Mouse (Mus musculus): ENCODE measurements around the gene Pidd1. TPM values are rescaled to one million over a fixed set of nuclear protein-coding genes. Genes with fewer than 3 reads are reported as not detected.

Gene Pidd1
- polyA plus RNA-seq, 1 experiment, result 12.3 TPM

Other genes with a start within 250 kb of the Pidd1 start
- gene Lrrc56, start 249.9 kb downstream of the Pidd1 start, polyA plus RNA-seq (2012; rRNA removed), result 12.7 and 12.9 TPM in 2 replicates
- gene Lmntd2, start 229.9 kb downstream of the Pidd1 start, polyA plus RNA-seq (2012; rRNA removed), result 13.0 and 13.1 TPM in 2 replicates
- 60.9 and 68.6 TPM in 2 replicates for gene Rassf7, start 228.2 kb downstream of the Pidd1 start, polyA plus RNA-seq (2012; rRNA removed)
- 22.7 and 40.8 TPM in 2 replicates for gene Phrf1, start 215.2 kb downstream of the Pidd1 start, polyA plus RNA-seq (2012; rRNA removed)
- gene Irf7, start 177.5 kb downstream of the Pidd1 start, polyA plus RNA-seq (2012; rRNA removed), result 53.6 and 59.7 TPM in 2 replicates
- gene Cdhr5, start 167.2 kb downstream of the Pidd1 start, polyA plus RNA-seq (2012; rRNA removed), result 3.1 and 16.2 TPM in 2 replicates
- gene Sct, start 164.9 kb downstream of the Pidd1 start, polyA plus RNA-seq (2012; rRNA removed), result 5.1 and 8.1 TPM in 2 replicates
- 3.9 and 5.1 TPM in 2 replicates for gene Drd4, start 152.0 kb downstream of the Pidd1 start, polyA plus RNA-seq (2012; rRNA removed)
- gene Deaf1, start 116.3 kb downstream of the Pidd1 start, polyA plus RNA-seq (2012; rRNA removed), result 18.7 and 18.9 TPM in 2 replicates
- gene Tmem80, start 116.3 kb downstream of the Pidd1 start, polyA plus RNA-seq (2012; rRNA removed), result 48.1 and 48.9 TPM in 2 replicates
- gene Eps8l2, start 105.1 kb downstream of the Pidd1 start, polyA plus RNA-seq (2012; rRNA removed), result 21.5 and 22.3 TPM in 2 replicates
- 324 and 438 TPM in 2 replicates for gene Taldo1, start 51.8 kb downstream of the Pidd1 start, polyA plus RNA-seq (2012; rRNA removed)
- gene Gatd1, start 29.9 kb downstream of the Pidd1 start, polyA plus RNA-seq (2012; rRNA removed), result 103 and 109 TPM in 2 replicates
- gene Cend1, start 14.5 kb downstream of the Pidd1 start, polyA plus RNA-seq (2012; rRNA removed), result 0.36 and 0.53 TPM in 2 replicates
- gene Slc25a22, start 6.1 kb downstream of the Pidd1 start, polyA plus RNA-seq (2012; rRNA removed), result 120 TPM in 2 replicates
- gene Rplp2, start 3.3 kb upstream of the Pidd1 start, polyA plus RNA-seq (2012; rRNA removed), result 599 and 692 TPM in 2 replicates
- 1,065 and 1,157 TPM in 2 replicates for gene Pnpla2, start 11.2 kb upstream of the Pidd1 start, polyA plus RNA-seq (2012; rRNA removed)
- 42.8 and 51.2 TPM in 2 replicates for gene Cracr2b, start 17.1 kb upstream of the Pidd1 start, polyA plus RNA-seq (2012; rRNA removed)
- 670 and 894 TPM in 2 replicates for gene Cd151, start 23.4 kb upstream of the Pidd1 start, polyA plus RNA-seq (2012; rRNA removed)
- 75.7 and 82.9 TPM in 2 replicates for gene Polr2l, start 31.1 kb upstream of the Pidd1 start, polyA plus RNA-seq (2012; rRNA removed)
- 100 and 130 TPM in 2 replicates for gene Tspan4, start 31.2 kb upstream of the Pidd1 start, polyA plus RNA-seq (2012; rRNA removed)
- gene Chid1, start 95.8 kb upstream of the Pidd1 start, polyA plus RNA-seq (2012; rRNA removed), result 61.9 and 69.0 TPM in 2 replicates
- gene Ap2a2, start 118.1 kb upstream of the Pidd1 start, polyA plus RNA-seq (2012; rRNA removed), result 49.2 and 64.8 TPM in 2 replicates
- 0.01 and 0.08 TPM in 2 replicates for gene Muc6, start 211.3 kb upstream of the Pidd1 start, polyA plus RNA-seq (2012; rRNA removed)
- 2.9 and 5.8 TPM in 2 replicates for gene Muc2, start 246.3 kb upstream of the Pidd1 start, polyA plus RNA-seq (2012; rRNA removed)

Data from gonadal fat pad, adult 2 months (tissue).